Mouse (Mus musculus): ENCODE results near the gene Depp1. TPM values are rescaled to one million over a fixed set of nuclear protein-coding genes. Genes with fewer than 3 reads are reported as not detected.
A peak's percentile ranks its signal among the peaks of the same experiment; 100 is the strongest.
"Not testable (repeated sequence)": the region's sequence is repeated elsewhere in the genome, so short reads cannot be mapped to it uniquely, and the experiment has no call there.

Depp1 gene
- under 1 TPM; 0.36 to 0.37 TPM for polyA plus RNA-seq (2017; shearing (Covaris generic))

- no peak for ATAC-seq
Observed at GRCm38 (mm10) chr6:116650406-116650805, at the start of gene Depp1. Depp1 (plus strand) TSS chr6:116650609.

GRCm38 (mm10) chr6:116600969-116601368 is 49.4 kb upstream of the Depp1 start:
- not testable (repeated sequence) for ATAC-seq

- no peak for ATAC-seq
Observed at GRCm38 (mm10) chr6:116607230-116607629, 43.2 kb upstream of the Depp1 start.

DNA sequence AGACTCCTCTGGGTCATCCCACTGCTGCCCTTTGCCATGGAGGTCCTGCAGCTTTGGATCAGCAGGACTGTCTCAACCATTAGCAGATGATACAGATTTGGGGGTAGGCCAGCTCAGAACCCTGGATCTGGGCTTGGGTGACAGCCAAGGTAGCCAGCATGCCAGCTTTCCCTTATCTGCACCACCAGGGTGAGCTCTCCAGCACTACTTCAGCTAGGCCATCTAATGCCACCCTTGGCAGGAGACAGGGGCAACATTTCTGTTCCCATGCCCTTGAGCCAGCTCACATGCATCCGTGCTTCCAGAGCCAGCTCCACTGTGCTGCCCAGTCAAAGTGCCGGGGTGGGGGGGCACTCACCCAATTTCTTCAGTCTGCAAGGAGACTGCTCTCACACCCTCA is 34.7 kb upstream of the Depp1 start:
- ATAC-seq, result no peak

DNA sequence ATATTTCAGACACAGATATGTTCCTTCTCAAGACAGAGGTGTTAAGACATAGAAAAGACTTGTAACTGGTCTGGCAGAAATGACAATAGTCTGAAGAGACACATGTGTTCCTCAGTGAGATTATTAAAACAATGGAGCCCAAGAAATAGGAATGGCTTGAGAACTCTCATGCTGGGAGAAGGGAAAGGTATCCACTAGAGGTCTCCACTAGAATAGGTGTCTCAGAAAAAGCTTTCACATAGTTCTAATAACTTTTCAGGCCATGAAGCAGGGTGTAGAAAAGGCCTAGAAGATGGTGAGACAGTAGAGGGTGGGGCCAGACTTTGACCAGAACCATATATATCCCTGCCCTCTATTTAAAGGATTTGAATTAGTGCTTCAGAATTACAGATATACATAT is 32.3 kb upstream of the Depp1 start:
- no peak for ATAC-seq

DNA sequence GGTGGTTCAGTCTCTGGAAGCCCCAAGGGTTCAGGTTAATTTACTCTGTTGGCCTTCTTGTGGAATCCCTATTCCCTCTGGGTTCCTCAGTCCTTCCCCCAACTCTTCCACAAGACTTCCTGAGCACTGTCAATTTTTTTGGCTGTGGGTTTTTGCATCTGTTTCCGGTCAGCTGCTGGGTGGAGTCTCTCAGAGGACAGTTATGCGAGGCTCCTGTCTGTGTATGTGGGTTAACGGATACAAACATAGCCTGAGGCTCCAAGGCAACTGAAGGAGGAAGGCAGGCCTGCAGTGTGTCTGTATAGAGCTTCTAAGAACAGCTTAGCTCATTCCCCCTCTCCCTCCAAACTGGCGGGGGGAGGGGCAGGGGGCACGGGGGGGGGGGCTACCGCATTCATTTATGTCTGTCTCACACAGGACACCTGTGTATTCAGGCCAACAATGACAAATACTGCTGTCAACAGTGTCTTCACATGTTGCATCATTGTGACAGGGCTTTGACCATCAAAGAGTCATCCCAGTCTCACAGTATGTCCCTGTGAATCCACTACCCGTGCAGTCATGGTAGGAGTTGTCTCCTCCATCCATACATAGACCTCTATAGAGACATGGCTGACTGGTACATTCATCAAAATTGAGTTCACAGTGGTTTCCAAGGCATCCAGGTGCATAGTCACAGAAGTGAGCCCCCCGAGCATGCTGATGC is 28.9 kb upstream of the Depp1 start:
- ATAC-seq, result no peak

- ATAC-seq, result not testable (repeated sequence)
Observed at GRCm38 (mm10) chr6:116626417-116626816, 24.0 kb upstream of the Depp1 start.

GRCm38 (mm10) chr6:116628095-116628494 is 22.3 kb upstream of the Depp1 start:
- no peak for ATAC-seq

- peak; percentile 63 for ATAC-seq
Observed at GRCm38 (mm10) chr6:116628539-116629171, 21.8 kb upstream of the Depp1 start, which contains the start of gene Zfp422. Zfp422 (minus strand) TSS chr6:116628999.

DNA sequence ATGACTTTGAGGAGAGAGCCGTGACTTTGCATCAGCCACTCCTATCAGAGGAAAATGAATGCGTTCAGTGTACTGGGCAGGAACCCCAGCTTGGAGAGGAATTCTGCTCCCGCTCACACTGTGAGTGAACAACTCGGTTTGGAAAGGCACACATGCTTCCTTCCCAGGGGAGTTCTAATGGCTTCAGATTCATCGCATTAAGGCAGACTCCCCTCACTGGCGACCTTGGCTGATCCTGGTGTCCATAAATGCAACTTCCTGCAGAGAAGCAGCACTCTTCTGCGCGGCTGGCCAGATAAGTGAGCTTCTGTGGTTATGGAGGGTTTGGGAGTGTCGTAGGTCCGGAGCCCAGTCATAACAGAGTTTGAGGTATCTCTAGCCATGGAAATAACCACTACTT is 20.6 kb upstream of the Depp1 start:
- ATAC-seq, result no peak

GRCm38 (mm10) chr6:116632129-116632528 is 18.3 kb upstream of the Depp1 start:
- ATAC-seq, result peak; percentile 40

GRCm38 (mm10) chr6:116633741-116634695 is 16.4 kb upstream of the Depp1 start:
- ATAC-seq, result no peak

GRCm38 (mm10) chr6:116635251-116636180 is 14.9 kb upstream of the Depp1 start:
- ATAC-seq, result no peak

DNA sequence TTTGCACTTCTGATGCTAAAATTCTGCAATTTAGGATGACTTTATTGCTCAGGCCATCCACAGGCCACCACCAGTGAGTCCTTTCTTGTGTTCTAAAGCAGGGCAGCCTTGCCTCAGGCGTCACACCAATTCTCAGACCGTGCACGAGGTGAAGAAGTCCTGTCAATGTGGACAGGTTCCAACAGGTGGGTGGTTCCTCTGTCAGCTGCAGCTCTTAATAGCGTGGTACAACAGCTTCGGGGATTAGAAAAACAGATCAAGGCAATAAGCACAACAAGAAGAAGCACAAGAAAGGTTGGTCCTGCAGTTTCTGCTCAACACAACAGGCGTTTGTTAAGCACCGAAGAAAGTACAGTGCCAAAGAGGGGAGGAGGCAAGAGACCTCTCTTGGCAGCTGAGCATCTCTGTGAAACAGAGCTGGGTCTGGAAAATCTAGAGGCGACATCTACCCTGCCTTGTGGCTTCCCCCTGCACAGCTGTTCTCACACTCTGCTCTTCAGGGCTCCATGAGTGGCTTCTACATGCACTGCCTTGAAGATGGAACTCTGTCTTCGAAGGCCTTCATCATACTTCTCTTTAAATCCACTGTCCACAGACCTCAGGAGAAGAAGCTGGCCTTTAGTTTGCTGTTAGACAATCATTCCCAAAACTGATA is 13.7 kb upstream of the Depp1 start:
- ATAC-seq, result no peak

- ATAC-seq, result no peak
Observed at GRCm38 (mm10) chr6:116637496-116637895, 12.9 kb upstream of the Depp1 start.

DNA sequence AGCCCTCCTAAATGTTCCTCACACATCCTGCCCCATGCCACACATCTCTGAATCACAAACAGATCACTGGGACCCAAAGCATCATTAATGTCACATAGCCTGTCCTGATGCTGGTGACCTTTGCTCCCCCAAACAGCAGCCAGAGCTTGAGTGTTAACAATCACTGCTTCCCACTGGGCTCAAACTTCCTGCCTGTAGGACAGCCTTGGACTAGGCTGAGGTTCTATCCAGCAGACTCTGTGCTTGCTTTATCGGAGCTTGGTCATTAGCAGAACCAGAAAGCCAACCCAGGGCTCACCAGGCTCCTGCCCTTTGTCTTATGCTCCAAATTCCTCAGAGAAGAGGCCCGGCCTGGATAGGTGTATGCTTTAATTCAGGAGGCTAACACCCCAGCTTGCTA is 11.5 kb upstream of the Depp1 start:
- no peak for ATAC-seq

DNA sequence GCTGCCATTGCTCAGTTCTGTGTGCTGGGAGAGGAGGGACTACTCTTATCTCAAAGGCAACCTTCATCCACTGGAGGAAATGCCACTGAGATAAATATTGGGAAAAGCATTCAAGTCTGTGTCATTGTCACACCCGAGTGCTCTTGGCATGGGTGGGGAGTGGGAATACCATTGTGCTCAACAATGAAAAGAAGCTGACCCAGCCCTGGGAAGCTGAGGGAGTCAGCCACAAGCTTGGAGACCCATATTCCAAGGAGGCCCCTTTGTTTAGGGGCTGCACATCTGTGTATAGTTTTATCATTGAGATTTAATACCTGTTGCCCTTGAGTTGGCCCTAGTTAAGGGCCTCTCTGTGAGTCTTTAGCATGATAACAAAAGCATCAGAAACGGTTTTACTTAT is 10.7 kb upstream of the Depp1 start:
- no peak for ATAC-seq

DNA sequence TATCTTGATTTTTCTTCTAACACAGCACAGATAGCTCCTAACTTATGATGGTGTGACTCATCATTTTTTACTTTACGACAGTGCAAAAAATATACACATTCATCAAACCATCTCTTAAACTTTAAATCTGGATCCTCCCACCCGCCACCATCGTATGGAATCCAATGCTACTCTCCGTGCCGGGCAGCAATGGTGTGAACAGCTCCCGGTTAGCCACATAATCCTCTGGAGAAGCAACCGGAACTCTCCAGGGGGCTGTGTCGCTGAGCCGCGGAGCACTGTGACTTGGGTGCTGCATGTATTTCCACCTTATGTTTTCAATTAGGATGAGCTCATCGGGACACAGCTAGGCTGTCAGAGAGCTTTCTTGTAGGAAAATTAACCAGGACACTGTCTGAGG is 7.5 kb upstream of the Depp1 start:
- ATAC-seq, result no peak

DNA sequence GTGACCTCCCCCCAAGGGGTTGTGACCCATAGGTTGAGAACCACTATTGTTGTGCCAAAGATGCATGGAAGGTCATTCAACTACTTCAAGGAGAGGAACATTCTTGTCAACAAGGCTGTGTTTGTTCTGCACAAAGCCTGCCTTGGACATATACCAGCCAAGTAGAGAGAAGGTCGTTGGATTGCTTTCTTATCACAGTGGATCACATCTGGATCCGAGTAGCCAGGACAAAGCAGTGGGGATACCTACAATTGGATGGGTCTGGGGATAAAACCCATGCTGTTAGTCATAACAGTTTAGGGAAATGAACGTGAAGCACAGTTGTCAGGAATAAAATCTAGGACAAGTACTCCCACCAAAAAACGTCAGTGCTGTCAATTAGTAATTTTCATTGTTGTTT is 6.5 kb upstream of the Depp1 start:
- no peak for ATAC-seq

GRCm38 (mm10) chr6:116644335-116644734 is 6.1 kb upstream of the Depp1 start:
- ATAC-seq, result no peak

- ATAC-seq, result no peak
Observed at GRCm38 (mm10) chr6:116647763-116648162, 2.6 kb upstream of the Depp1 start.

DNA sequence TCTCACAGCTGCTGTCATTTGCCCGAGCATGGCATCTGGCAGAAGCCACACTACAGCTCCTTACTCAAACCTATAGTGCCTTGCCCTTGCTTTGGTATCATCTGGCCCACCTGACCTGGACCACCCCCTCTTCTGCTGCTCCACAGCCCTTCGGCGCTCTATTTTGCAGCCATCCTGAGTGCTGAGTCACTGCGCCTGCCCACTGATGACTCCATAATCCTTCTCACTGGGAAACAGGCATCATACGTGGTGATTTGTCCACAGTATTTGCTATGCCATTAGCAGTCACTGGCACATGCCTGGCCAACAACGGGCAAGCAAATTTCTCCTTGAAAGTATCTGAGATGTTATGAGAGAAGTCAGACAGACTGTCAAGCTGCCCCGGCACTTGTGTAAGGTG is 598 bp upstream of the Depp1 start:
- no peak for ATAC-seq

Measured in activated CD4-positive, CD25-positive, alpha-beta regulatory T cell, adult 4 months (primary cell).